Mouse (Mus musculus): ENCODE measurements around the gene Ezr. TPM values are rescaled to one million over a fixed set of nuclear protein-coding genes. Genes with fewer than 3 reads are reported as not detected.
A peak's percentile ranks its signal among the peaks of the same experiment; 100 is the strongest.

Gene Ezr
- polyA plus RNA-seq, 1 experiment: 10.2 TPM

DNA sequence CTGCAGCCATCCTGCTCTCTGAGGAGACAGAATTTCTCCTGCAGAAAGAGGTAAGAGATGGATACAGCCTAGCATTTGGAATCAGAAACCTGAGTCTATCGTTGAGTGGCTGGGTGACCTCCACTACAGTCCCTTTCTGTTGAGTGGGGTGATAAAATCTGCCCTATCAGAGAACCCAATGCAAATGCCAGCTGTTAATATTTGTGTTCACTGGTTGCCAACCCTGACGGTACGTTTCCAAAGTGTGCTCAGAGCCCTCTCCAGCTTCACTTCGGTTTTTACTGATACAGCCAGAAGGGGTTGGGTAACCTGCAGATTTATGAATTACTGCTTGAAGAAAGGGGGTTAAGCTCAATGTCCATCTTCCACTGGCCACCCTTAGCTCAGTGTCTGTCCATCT, 14.9 kb upstream of the Ezr start:
- H3K4me3 ChIP-seq (replicated peaks): no peak overlapping the region
- H3K9me3 ChIP-seq (ENCODE audit: control insufficient read depth, low read length): peaks cover 7% of the 10 kb centered on the region
- peaks cover 14% of the 10 kb centered on the region for H3K4me1 ChIP-seq (ENCODE audit: control insufficient read depth)
- peaks cover 3% of the 10 kb centered on the region; the same call in 1 of the 2 replicates for H3K36me3 ChIP-seq (ENCODE audit: control insufficient read depth)
- peaks cover 17% of the 10 kb centered on the region for H3K27me3 ChIP-seq (ENCODE audit: control insufficient read depth)
- no peak for TF ChIP-seq TAL1 (IDR thresholded peaks at IDR 0.05; ENCODE audit: low read length)
- no peak for TF ChIP-seq GATA1 (IDR thresholded peaks at IDR 0.05; ENCODE audit: low read length)

DNA sequence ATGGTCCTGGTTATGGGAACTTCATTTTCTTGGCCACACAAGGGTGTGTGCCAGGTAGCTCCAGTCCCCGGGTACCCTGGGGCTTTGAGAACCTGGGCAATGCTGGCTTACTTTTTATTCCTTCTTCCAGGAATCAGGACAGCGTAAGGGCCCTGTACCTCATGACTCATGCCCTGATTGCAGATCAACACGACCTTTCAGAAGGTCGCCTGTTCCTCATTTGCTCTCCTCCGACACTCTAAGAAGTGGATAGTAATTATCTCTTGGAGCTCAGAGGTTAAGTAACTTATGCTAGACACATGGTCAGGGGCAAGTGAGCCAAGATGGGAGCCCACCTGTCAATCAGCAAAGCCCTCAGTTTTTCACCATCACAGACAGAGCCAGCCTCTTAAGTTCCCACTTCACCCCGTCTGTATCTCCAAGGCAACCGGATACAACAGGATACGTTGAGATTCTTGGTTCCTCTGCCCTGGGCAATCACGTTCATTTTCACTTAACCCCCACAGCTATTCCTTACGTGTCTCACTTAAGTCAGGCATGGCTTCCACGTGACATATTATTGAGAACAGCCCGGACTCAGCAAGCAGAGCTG, 11.7 kb upstream of the Ezr start:
- H3K36me3 ChIP-seq (ENCODE audit: control insufficient read depth): no peaks in the 10 kb centered on the region
- H3K4me3 ChIP-seq (replicated peaks): no peak overlapping the region
- H3K4me1 ChIP-seq (ENCODE audit: control insufficient read depth): peaks cover 17% of the 10 kb centered on the region
- peaks cover 24% of the 10 kb centered on the region for H3K27me3 ChIP-seq (ENCODE audit: control insufficient read depth)
- H3K9me3 ChIP-seq (ENCODE audit: control insufficient read depth, low read length): no peaks in the 10 kb centered on the region
- TF ChIP-seq TAL1 (IDR thresholded peaks at IDR 0.05; ENCODE audit: low read length): no peak
- TF ChIP-seq GATA1 (IDR thresholded peaks at IDR 0.05; ENCODE audit: low read length): no peak

DNA sequence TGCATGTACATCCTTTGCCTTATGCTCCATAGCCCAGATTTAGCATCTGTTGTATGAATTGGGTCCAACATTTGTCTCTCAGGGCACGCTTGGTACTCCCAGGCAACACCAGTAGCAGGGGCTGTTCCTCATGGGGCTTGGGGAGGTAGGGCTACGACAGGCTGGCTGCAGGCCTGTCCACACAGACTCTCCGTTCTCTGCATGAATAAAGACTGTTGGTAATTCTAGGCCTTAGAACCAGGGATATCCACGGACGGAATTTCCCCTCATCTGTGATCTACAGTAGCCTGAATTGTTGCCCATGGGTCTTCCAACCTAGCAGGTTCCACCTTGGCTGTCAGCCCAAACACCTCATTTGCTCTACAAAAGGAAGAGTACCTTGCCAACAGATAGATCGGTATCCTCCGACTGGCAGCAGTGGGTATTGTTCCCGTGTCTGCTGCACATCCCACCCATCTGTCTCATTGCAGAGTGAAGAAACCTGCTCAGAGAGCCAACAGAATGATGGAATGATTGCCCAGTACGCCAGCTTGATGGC, 7.1 kb upstream of the Ezr start:
- no peaks in the 10 kb centered on the region for H3K9me3 ChIP-seq (ENCODE audit: control insufficient read depth, low read length)
- H3K4me3 ChIP-seq (replicated peaks): no peak overlapping the region
- H3K4me1 ChIP-seq (ENCODE audit: control insufficient read depth): peaks cover 3% of the 10 kb centered on the region
- TF ChIP-seq TAL1 (IDR thresholded peaks at IDR 0.05; ENCODE audit: low read length) (no peak), GATA1 (IDR thresholded peaks at IDR 0.05; ENCODE audit: low read length) (no peak)
- H3K36me3 ChIP-seq (ENCODE audit: control insufficient read depth): no peaks in the 10 kb centered on the region
- H3K27me3 ChIP-seq (ENCODE audit: control insufficient read depth): peaks cover 24% of the 10 kb centered on the region

DNA sequence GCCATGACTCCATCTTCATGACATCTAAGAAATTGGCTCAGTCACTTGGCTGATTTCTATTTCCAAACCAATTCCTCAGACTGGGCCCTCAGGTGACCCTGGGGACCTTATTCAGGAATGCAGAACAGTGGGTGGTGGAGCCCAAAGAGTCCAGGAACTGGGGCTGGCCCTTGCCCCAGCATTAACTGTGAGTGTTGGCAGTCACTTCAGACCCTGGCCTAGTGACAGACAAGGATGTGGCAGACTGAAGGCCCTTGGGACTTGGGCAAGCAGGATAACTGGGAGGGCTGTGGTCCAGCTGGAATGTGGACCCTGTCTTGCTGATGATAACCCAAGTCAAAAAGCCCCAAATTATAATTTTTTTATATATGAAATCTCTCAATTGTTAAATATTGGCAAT, 6.5 kb upstream of the Ezr start:
- Histone ChIP-seq H3K4me1 (ENCODE audit: control insufficient read depth) (peaks cover 3% of the 10 kb centered on the region), H3K27me3 (ENCODE audit: control insufficient read depth) (peaks cover 21% of the 10 kb centered on the region), H3K36me3 (ENCODE audit: control insufficient read depth) (no peaks in the 10 kb centered on the region), H3K9me3 (ENCODE audit: control insufficient read depth, low read length) (no peaks in the 10 kb centered on the region), H3K4me3 (replicated peaks) (no peak overlapping the region)
- TF ChIP-seq GATA1 (IDR thresholded peaks at IDR 0.05; ENCODE audit: low read length) (no peak), TAL1 (IDR thresholded peaks at IDR 0.05; ENCODE audit: low read length) (no peak)

DNA sequence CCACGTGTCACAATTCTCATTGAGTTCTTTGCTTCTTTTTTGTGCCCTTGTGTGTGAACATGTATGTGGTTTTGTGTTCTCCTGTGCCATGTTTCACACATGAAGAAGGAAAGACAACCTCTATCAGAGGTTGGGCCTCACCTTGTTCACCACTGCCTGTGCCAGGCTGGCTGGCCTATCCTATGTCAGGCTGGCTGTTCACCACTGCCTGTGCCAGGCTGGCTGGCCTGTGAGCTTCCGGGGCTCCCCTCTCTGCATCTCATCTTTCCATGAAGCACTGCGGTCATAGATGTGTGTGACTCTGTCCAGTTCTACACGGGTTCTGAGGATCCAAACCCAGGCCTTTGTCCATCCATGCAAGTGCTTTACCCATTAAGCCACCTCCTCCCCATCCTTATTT, 4.7 kb upstream of the Ezr start:
- H3K9me3 ChIP-seq (ENCODE audit: control insufficient read depth, low read length): no peaks in the 10 kb centered on the region
- peaks cover 18% of the 10 kb centered on the region for H3K4me1 ChIP-seq (ENCODE audit: control insufficient read depth)
- peaks cover 6% of the 10 kb centered on the region for H3K27me3 ChIP-seq (ENCODE audit: control insufficient read depth)
- TF ChIP-seq TAL1 (IDR thresholded peaks at IDR 0.05; ENCODE audit: low read length) (no peak), GATA1 (IDR thresholded peaks at IDR 0.05; ENCODE audit: low read length) (no peak)
- no peaks in the 10 kb centered on the region for H3K36me3 ChIP-seq (ENCODE audit: control insufficient read depth)
- no peak overlapping the region for H3K4me3 ChIP-seq (replicated peaks)

DNA sequence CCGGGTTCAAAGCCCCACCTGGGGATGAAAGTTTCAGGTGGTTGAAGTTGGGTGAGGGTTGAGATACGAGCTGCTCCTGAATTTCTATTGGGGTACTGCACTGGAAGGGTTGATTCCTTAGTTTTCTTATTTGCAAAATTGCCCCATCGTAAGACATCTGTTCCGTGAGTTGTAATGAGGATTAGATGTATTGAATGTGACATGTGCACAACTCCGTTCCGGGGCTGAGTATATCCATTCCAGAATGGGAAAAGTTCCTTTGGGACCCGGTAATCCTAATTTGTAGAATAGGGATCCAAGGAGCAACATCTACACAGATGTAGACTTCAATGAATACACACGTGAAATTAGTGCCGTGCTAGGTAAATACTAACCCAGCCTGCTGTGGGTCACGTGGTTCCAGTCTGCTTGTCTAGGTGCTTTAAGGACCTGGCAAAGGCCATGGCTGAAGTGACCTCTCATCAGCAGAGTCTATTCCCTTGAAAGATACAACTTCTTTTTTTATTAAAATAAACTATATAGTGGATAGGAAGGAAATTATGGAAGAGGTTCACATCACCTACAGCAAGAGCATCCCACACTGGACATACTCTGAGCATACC, 1.3 kb upstream of the Ezr start:
- H3K4me1 ChIP-seq (ENCODE audit: control insufficient read depth): peaks cover 49% of the 10 kb centered on the region
- peaks cover 4% of the 10 kb centered on the region for H3K36me3 ChIP-seq (ENCODE audit: control insufficient read depth)
- H3K27me3 ChIP-seq (ENCODE audit: control insufficient read depth): no peaks in the 10 kb centered on the region
- no peaks in the 10 kb centered on the region for H3K9me3 ChIP-seq (ENCODE audit: control insufficient read depth, low read length)
- peak overlapping the region; percentile 88 for H3K4me3 ChIP-seq (replicated peaks)
- TF ChIP-seq GATA1 (IDR thresholded peaks at IDR 0.05; ENCODE audit: low read length): no peak
- no peak for TF ChIP-seq TAL1 (IDR thresholded peaks at IDR 0.05; ENCODE audit: low read length)

DNA sequence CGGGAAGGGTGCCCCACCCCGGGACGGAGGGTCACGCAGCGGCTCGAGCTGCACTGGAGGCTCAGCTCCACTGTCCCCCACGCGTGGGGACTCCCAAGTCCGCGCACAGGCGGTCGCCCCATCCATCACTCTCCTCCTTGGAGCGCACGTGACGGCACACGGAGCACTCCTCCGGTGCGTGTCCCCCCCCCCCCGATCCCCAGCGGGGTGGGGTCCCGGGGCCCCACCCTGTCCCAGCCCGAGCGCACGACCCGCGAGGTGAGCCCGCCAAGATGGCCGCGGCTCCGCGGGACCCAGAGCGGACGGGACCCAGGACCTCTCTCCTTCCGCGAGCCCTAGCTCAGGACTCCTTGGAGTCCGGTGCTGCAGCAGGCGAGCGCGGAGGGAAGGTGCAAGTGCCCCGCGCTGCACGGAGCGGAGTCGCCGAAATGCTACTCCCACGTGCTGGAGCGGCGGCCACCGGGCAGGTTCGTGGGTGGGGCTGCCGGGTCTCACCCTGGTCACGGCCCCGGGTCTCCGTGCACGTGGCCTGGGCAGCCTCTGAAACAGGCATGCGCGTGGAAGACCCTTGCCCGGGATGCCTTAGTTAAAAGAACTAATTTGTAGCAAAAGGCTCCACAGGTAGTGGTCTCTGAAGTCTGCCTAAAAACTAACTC, 550 bp upstream of the Ezr start:
- H3K4me1 ChIP-seq (ENCODE audit: control insufficient read depth): peaks cover 56% of the 10 kb centered on the region
- TF ChIP-seq TAL1 (IDR thresholded peaks at IDR 0.05; ENCODE audit: low read length) (no peak), GATA1 (IDR thresholded peaks at IDR 0.05; ENCODE audit: low read length) (no peak)

DNA sequence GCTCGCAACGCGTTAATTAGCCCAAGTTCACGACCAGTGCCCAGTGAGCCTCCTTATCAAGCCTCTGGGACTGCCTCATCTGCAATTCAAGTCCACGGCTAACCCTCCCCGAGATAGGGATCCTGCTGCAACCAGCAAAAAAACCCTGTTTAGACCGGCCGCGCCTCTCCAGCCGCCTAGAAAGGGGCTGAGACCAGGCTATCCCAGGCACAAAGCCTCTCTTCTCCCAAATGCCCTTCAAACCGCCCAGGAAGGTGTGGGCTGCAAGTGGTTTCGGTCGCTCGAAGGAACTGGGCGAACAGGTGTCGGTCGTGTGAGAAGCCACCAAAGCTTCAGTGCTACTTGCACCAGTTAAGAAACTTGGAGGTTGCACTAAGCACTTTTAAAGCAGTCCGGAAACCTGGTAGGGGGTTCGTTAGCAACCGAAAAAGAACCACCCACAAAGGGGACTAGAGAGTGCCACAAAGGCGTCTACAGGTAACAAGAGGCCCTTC, 504 bp downstream of the Ezr start:
- Histone ChIP-seq H3K4me3 (replicated peaks) (peak overlapping the region; percentile 88), H3K36me3 (ENCODE audit: control insufficient read depth) (peaks cover 12% of the 10 kb centered on the region), H3K4me1 (ENCODE audit: control insufficient read depth) (peaks cover 63% of the 10 kb centered on the region), H3K9me3 (ENCODE audit: control insufficient read depth, low read length) (no peaks in the 10 kb centered on the region), H3K27me3 (ENCODE audit: control insufficient read depth) (no peaks in the 10 kb centered on the region)
- TF ChIP-seq TAL1 (IDR thresholded peaks at IDR 0.05; ENCODE audit: low read length) (no peak), GATA1 (IDR thresholded peaks at IDR 0.05; ENCODE audit: low read length) (peak; percentile 58; the same call in 1 of the 2 replicates)

More for the DNA sequence above, 550 bp upstream of the Ezr start:
- Histone ChIP-seq H3K4me3 (replicated peaks) (peak overlapping the region; percentile 88), H3K27me3 (ENCODE audit: control insufficient read depth) (no peaks in the 10 kb centered on the region), H3K36me3 (ENCODE audit: control insufficient read depth) (peaks cover 4% of the 10 kb centered on the region), H3K9me3 (ENCODE audit: control insufficient read depth, low read length) (no peaks in the 10 kb centered on the region)

DNA sequence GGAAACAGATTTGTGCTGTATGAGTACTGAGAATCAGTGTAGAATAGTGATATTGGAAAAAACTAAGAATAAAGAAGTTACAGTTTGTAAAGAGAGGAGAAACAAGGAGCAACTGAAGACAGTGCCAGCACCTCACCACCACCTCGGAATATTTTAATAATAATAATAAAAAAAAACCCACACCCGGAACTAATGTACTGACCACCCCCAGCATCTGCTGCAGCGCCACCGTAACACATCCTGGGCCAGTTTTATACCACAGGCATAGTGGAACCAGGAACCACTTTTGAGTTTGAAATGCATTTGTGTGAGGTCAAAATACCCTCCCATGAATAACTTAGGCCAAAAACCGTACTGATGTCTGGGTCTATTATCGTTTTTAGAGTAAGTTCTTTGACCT, 1.3 kb downstream of the Ezr start:
- H3K4me3 ChIP-seq (replicated peaks): peak overlapping the region; percentile 88
- no peaks in the 10 kb centered on the region for H3K9me3 ChIP-seq (ENCODE audit: control insufficient read depth, low read length)
- TF ChIP-seq TAL1 (IDR thresholded peaks at IDR 0.05; ENCODE audit: low read length) (no peak), GATA1 (IDR thresholded peaks at IDR 0.05; ENCODE audit: low read length) (no peak)
- H3K4me1 ChIP-seq (ENCODE audit: control insufficient read depth): peaks cover 66% of the 10 kb centered on the region
- H3K36me3 ChIP-seq (ENCODE audit: control insufficient read depth): peaks cover 18% of the 10 kb centered on the region
- H3K27me3 ChIP-seq (ENCODE audit: control insufficient read depth): no peaks in the 10 kb centered on the region
